Mouse (Mus musculus): ENCODE results near the gene Vmn1r173. TPM values are rescaled to one million over a fixed set of nuclear protein-coding genes. Genes with fewer than 3 reads are reported as not detected.
"Not testable (repeated sequence)": the region's sequence is repeated elsewhere in the genome, so short reads cannot be mapped to it uniquely, and the experiment has no call there.

Vmn1r173 gene
- polyA plus RNA-seq (2014; fragmentation: Nextera tagmentation; extraction: Ambion mirVana) = not detected in 2 replicates

DNA sequence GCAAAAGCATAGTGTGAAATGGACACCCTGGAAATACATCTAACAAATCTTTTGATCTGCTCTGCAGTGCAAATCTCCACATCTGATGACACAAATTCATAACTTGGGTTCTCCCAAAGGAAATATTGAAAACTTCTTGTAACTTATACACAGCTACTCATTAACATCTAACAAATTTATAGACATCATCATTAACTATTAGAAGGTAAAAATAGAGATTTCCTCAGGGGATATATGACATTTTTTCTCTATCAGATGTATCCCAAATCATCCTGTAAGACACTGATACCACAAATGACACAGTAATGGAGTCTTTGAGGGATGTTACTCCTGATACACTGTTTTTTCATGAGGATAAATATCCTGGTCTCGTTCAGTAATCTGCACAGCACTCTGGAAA lies at the start of gene Vmn1r173:
TSS of gene Vmn1r173 (plus strand) at position 301 of the 400 bp plus-strand sequence.
- ATAC-seq (ENCODE audit: low FRiP score); H3K4me3 ChIP-seq (replicated peaks; ENCODE audit: low read length); H3K27me3 ChIP-seq (ENCODE audit: control insufficient read depth, insufficient read depth, low read length); DNase-seq (ENCODE audit: low spot score); H3K9ac ChIP-seq; H3K4me2 ChIP-seq (replicated peaks); H3K27ac ChIP-seq; H3K36me3 ChIP-seq (replicated peaks; ENCODE audit: control insufficient read depth, insufficient read depth); H3K9me3 ChIP-seq (ENCODE audit: control insufficient read depth, low read length); H3K4me1 ChIP-seq (replicated peaks; ENCODE audit: control insufficient read depth, insufficient read depth, low read length): not testable (repeated sequence)
- 63% methylated on average over 1 of the region's 1 CpGs for WGBS

DNA sequence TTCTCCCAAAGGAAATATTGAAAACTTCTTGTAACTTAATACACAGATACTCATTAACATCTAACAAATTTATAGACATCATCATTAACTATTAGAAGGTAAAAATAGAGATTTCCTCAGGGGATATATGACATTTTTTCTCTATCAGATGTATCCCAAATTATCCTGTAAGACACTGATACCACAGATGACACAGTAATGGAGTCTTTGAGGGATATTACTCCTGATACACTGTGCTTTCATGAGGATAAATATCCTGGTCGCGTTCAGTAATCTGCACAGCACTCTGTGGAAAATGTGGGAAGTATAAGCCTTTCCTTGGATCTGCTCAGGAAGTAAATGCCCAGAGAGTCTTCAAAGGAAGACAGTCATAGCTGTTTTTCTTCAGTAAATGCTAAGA lies 42.5 kb upstream of the Vmn1r173 start, which contains the start of gene Vmn1r172:
TSS of gene Vmn1r172 (plus strand) at position 301 of the 400 bp plus-strand sequence.
- Histone ChIP-seq H3K36me3 (replicated peaks; ENCODE audit: control insufficient read depth, insufficient read depth) (no peaks in the 10 kb centered on the region), H3K4me1 (replicated peaks; ENCODE audit: control insufficient read depth, insufficient read depth, low read length) (no peaks in the 10 kb centered on the region), H3K4me3 (replicated peaks; ENCODE audit: low read length) (no peak within 1 kb of the TSS), H3K9ac (no peak within 1 kb of the TSS), H3K4me2 (replicated peaks) (no peak within 1 kb of the TSS), H3K9me3 (ENCODE audit: control insufficient read depth, low read length) (no peaks in the 10 kb centered on the region), H3K27me3 (ENCODE audit: control insufficient read depth, insufficient read depth, low read length) (no peaks in the 10 kb centered on the region), H3K27ac (no peak within 1 kb of the TSS)
- 74% methylated on average over 2 of the region's 2 CpGs for WGBS
- ATAC-seq (ENCODE audit: low FRiP score) (no peak), DNase-seq (ENCODE audit: low spot score) (no peak)

DNA sequence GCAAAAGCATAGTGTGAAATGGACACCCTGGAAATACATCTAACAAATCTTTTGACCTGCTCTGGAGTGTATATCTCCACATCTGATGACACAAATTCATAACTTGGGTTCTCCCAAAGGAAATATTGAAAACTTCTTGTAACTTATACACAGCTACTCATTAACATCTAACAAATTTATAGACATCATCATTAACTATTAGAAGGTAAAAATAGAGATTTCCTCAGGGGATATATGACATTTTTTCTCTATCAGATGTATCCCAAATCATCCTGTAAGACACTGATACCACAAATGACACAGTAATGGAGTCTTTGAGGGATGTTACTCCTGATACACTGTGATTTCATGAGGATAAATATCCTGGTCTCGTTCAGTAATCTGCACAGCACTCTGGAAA lies 51.5 kb downstream of the Vmn1r173 start, which contains the start of gene Vmn1r174:
TSS of gene Vmn1r174 (plus strand) at position 301 of the 400 bp plus-strand sequence.
- H3K9me3 ChIP-seq (ENCODE audit: control insufficient read depth, low read length); H3K36me3 ChIP-seq (replicated peaks; ENCODE audit: control insufficient read depth, insufficient read depth); H3K4me3 ChIP-seq (replicated peaks; ENCODE audit: low read length); H3K4me2 ChIP-seq (replicated peaks); DNase-seq (ENCODE audit: low spot score); H3K4me1 ChIP-seq (replicated peaks; ENCODE audit: control insufficient read depth, insufficient read depth, low read length); H3K27ac ChIP-seq; ATAC-seq (ENCODE audit: low FRiP score); H3K9ac ChIP-seq; H3K27me3 ChIP-seq (ENCODE audit: control insufficient read depth, insufficient read depth, low read length): not testable (repeated sequence)
- 63% methylated on average over 1 of the region's 1 CpGs for WGBS

Other genes starting within 250 kb of the Vmn1r173 start
- not detected in 2 replicates for gene Vmn1r167, start 193.5 kb upstream of the Vmn1r173 start, polyA plus RNA-seq (2014; fragmentation: Nextera tagmentation; extraction: Ambion mirVana)
- gene Vmn1r168, start 161.0 kb upstream of the Vmn1r173 start, polyA plus RNA-seq (2014; fragmentation: Nextera tagmentation; extraction: Ambion mirVana) = not detected in 2 replicates
- not detected in 2 replicates for gene Vmn1r169, start 125.2 kb upstream of the Vmn1r173 start, polyA plus RNA-seq (2014; fragmentation: Nextera tagmentation; extraction: Ambion mirVana)
- not detected in 2 replicates for gene Vmn1r170, start 94.5 kb upstream of the Vmn1r173 start, polyA plus RNA-seq (2014; fragmentation: Nextera tagmentation; extraction: Ambion mirVana)
- gene Vmn1r171, start 70.0 kb upstream of the Vmn1r173 start, polyA plus RNA-seq (2014; fragmentation: Nextera tagmentation; extraction: Ambion mirVana) = not detected in 2 replicates
- not detected in 2 replicates for gene Vmn1r172, start 42.4 kb upstream of the Vmn1r173 start, polyA plus RNA-seq (2014; fragmentation: Nextera tagmentation; extraction: Ambion mirVana)
- gene Vmn1r174, start 51.6 kb downstream of the Vmn1r173 start, polyA plus RNA-seq (2014; fragmentation: Nextera tagmentation; extraction: Ambion mirVana) = not detected in 2 replicates
- gene Vmn1r175, start 109.9 kb downstream of the Vmn1r173 start, polyA plus RNA-seq (2014; fragmentation: Nextera tagmentation; extraction: Ambion mirVana) = not detected in 2 replicates
- gene Vmn1r176, start 136.7 kb downstream of the Vmn1r173 start, polyA plus RNA-seq (2014; fragmentation: Nextera tagmentation; extraction: Ambion mirVana) = not detected in 2 replicates
- not detected in 2 replicates for gene Vmn1r177, start 165.7 kb downstream of the Vmn1r173 start, polyA plus RNA-seq (2014; fragmentation: Nextera tagmentation; extraction: Ambion mirVana)
- not detected in 2 replicates for gene Vmn1r178, start 191.3 kb downstream of the Vmn1r173 start, polyA plus RNA-seq (2014; fragmentation: Nextera tagmentation; extraction: Ambion mirVana)
- gene Vmn1r179, start 226.3 kb downstream of the Vmn1r173 start, polyA plus RNA-seq (2014; fragmentation: Nextera tagmentation; extraction: Ambion mirVana) = not detected in 2 replicates
- not detected in 2 replicates for gene Vmn1r180, start 249.9 kb downstream of the Vmn1r173 start, polyA plus RNA-seq (2014; fragmentation: Nextera tagmentation; extraction: Ambion mirVana)

Data from hindbrain, embryonic 14.5 days (tissue).